Mouse (Mus musculus): ENCODE results near the gene Eya2. TPM values are rescaled to one million over a fixed set of nuclear protein-coding genes. Genes with fewer than 3 reads are reported as not detected.

Gene Eya2
- polyA plus RNA-seq, 1 experiment from 2014 or later, result 6.9 TPM

DNA sequence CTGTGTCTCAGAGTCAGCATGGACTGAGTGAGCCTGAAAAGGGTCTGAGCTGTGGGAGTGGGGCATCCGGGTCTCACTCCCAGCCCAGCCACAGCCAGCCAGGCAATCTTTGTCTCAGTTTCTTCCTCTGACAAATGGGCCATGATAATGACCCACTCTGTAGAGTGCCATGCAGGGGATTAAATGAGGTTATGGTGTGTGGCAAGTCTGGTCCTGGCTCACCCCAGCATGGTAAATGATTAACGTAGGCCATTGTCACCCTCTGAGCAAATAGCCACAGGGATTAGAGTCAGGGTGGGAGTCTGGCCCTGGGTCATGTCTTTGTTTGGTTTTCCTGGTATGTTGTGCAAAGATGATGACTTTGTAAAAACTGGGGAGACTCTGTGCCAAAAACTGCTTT is 72.3 kb downstream of the Eya2 start:
- Histone ChIP-seq H3K9ac (ENCODE audit: low read length) (no peak overlapping the region), H3K27me3 (ENCODE audit: control insufficient read depth, insufficient read depth, low read depth, low read length) (no peaks in the 10 kb centered on the region), H3K36me3 (ENCODE audit: control insufficient read depth, insufficient read depth, low read length) (no peaks in the 10 kb centered on the region), H3K4me2 (ENCODE audit: low read depth, low read length) (no peak overlapping the region), H3K9me3 (ENCODE audit: control insufficient read depth, low read length) (no peaks in the 10 kb centered on the region), H3K4me1 (replicated peaks; ENCODE audit: control insufficient read depth, insufficient read depth, low read length) (peaks cover 3% of the 10 kb centered on the region), H3K4me3 (ENCODE audit: low read length) (no peak overlapping the region), H3K27ac (ENCODE audit: low read length) (no peak overlapping the region)
- 59% methylated on average over 2 of the region's 2 CpGs for WGBS
- no peak for ATAC-seq (ENCODE audit: low read depth)

- H3K36me3 ChIP-seq (ENCODE audit: control insufficient read depth, insufficient read depth, low read length), result no peaks in the 10 kb centered on the region
- H3K4me2 ChIP-seq (ENCODE audit: low read depth, low read length), result no peak overlapping the region
- no peaks in the 10 kb centered on the region for H3K9me3 ChIP-seq (ENCODE audit: control insufficient read depth, low read length)
- H3K4me3 ChIP-seq (ENCODE audit: low read length), result no peak overlapping the region
- ATAC-seq (ENCODE audit: low read depth), result no peak
- no peaks in the 10 kb centered on the region for H3K4me1 ChIP-seq (replicated peaks; ENCODE audit: control insufficient read depth, insufficient read depth, low read length)
- 44% methylated on average over 6 of the region's 6 CpGs for WGBS
- no peak overlapping the region for H3K27ac ChIP-seq (ENCODE audit: low read length)
- H3K27me3 ChIP-seq (ENCODE audit: control insufficient read depth, insufficient read depth, low read depth, low read length), result no peaks in the 10 kb centered on the region
- no peak overlapping the region for H3K9ac ChIP-seq (ENCODE audit: low read length)
Observed at GRCm38 (mm10) chr2:165682719-165683118, 87.9 kb downstream of the Eya2 start.

GRCm38 (mm10) chr2:165687516-165687915 is 92.7 kb downstream of the Eya2 start:
- no peaks in the 10 kb centered on the region for H3K36me3 ChIP-seq (ENCODE audit: control insufficient read depth, insufficient read depth, low read length)
- 28% methylated on average over 8 of the region's 8 CpGs for WGBS
- H3K9me3 ChIP-seq (ENCODE audit: control insufficient read depth, low read length), result no peaks in the 10 kb centered on the region
- no peak overlapping the region for H3K9ac ChIP-seq (ENCODE audit: low read length)
- no peak overlapping the region for H3K27ac ChIP-seq (ENCODE audit: low read length)
- no peak overlapping the region for H3K4me3 ChIP-seq (ENCODE audit: low read length)
- no peak for ATAC-seq (ENCODE audit: low read depth)
- no peaks in the 10 kb centered on the region for H3K4me1 ChIP-seq (replicated peaks; ENCODE audit: control insufficient read depth, insufficient read depth, low read length)
- H3K4me2 ChIP-seq (ENCODE audit: low read depth, low read length), result no peak overlapping the region
- H3K27me3 ChIP-seq (ENCODE audit: control insufficient read depth, insufficient read depth, low read depth, low read length), result no peaks in the 10 kb centered on the region

DNA sequence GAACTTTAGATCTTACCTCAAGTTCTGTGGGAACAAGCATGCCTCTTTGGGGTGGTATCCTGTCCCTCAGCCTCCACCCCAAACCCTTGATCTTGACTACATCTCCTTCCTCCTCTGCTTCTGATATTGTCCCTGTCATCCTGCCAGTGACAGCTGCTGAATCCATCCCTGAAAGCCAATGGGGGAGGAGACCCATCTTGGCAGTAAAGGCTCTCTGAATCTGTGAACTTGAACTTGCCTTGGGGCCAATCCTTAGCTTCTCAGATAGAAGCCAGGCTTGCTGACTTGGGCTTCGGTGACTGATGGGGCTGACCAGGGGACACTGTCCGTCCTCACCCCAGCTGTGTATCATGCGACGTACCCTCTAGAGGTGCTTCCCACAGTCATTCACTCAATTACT is 94.1 kb downstream of the Eya2 start:
- no peaks in the 10 kb centered on the region for H3K36me3 ChIP-seq (ENCODE audit: control insufficient read depth, insufficient read depth, low read length)
- no peaks in the 10 kb centered on the region for H3K4me1 ChIP-seq (replicated peaks; ENCODE audit: control insufficient read depth, insufficient read depth, low read length)
- H3K4me3 ChIP-seq (ENCODE audit: low read length), result no peak overlapping the region
- no peak overlapping the region for H3K9ac ChIP-seq (ENCODE audit: low read length)
- WGBS, result 80% methylated on average over 4 of the region's 4 CpGs
- no peak overlapping the region for H3K4me2 ChIP-seq (ENCODE audit: low read depth, low read length)
- no peaks in the 10 kb centered on the region for H3K27me3 ChIP-seq (ENCODE audit: control insufficient read depth, insufficient read depth, low read depth, low read length)
- no peak overlapping the region for H3K27ac ChIP-seq (ENCODE audit: low read length)
- H3K9me3 ChIP-seq (ENCODE audit: control insufficient read depth, low read length), result no peaks in the 10 kb centered on the region
- no peak for ATAC-seq (ENCODE audit: low read depth)

DNA sequence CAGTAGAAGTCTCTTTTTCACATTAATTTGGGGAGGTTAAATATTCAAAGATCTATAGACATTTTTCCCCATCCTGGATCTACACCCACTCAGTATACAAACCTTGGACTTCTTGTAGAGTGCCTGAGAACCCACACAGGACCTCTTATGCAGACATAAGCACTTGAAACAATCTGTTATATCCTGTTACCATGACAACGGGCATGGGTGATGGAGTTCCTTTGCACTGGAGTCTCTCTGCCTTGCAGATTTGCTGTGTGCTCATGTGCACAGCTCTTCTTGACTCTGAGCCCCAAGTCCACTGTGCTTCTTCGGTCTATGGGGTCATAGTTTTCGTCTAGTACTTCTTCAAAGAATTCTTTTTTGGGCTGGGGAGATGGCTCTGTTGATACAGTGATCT is 96.2 kb downstream of the Eya2 start:
- no peak overlapping the region for H3K4me2 ChIP-seq (ENCODE audit: low read depth, low read length)
- no peaks in the 10 kb centered on the region for H3K36me3 ChIP-seq (ENCODE audit: control insufficient read depth, insufficient read depth, low read length)
- ATAC-seq (ENCODE audit: low read depth), result no peak

GRCm38 (mm10) chr2:165692944-165693660 is 98.3 kb downstream of the Eya2 start:
- Histone ChIP-seq H3K27ac (ENCODE audit: low read length) (no peak overlapping the region), H3K27me3 (ENCODE audit: control insufficient read depth, insufficient read depth, low read depth, low read length) (no peaks in the 10 kb centered on the region), H3K9ac (ENCODE audit: low read length) (no peak overlapping the region), H3K4me2 (ENCODE audit: low read depth, low read length) (no peak overlapping the region), H3K36me3 (ENCODE audit: control insufficient read depth, insufficient read depth, low read length) (no peaks in the 10 kb centered on the region), H3K9me3 (ENCODE audit: control insufficient read depth, low read length) (no peaks in the 10 kb centered on the region), H3K4me3 (ENCODE audit: low read length) (no peak overlapping the region), H3K4me1 (replicated peaks; ENCODE audit: control insufficient read depth, insufficient read depth, low read length) (no peaks in the 10 kb centered on the region)
- WGBS, result 49% methylated on average over 4 of the region's 4 CpGs
- ATAC-seq (ENCODE audit: low read depth), result peak; percentile 54; the same call in 1 of the 2 replicates

More for the DNA sequence above, 96.2 kb downstream of the Eya2 start:
- Histone ChIP-seq H3K9ac (ENCODE audit: low read length) (no peak overlapping the region), H3K27me3 (ENCODE audit: control insufficient read depth, insufficient read depth, low read depth, low read length) (no peaks in the 10 kb centered on the region), H3K9me3 (ENCODE audit: control insufficient read depth, low read length) (no peaks in the 10 kb centered on the region), H3K4me3 (ENCODE audit: low read length) (no peak overlapping the region), H3K4me1 (replicated peaks; ENCODE audit: control insufficient read depth, insufficient read depth, low read length) (no peaks in the 10 kb centered on the region), H3K27ac (ENCODE audit: low read length) (no peak overlapping the region)
- 46% methylated on average over 3 of the region's 3 CpGs for WGBS

DNA sequence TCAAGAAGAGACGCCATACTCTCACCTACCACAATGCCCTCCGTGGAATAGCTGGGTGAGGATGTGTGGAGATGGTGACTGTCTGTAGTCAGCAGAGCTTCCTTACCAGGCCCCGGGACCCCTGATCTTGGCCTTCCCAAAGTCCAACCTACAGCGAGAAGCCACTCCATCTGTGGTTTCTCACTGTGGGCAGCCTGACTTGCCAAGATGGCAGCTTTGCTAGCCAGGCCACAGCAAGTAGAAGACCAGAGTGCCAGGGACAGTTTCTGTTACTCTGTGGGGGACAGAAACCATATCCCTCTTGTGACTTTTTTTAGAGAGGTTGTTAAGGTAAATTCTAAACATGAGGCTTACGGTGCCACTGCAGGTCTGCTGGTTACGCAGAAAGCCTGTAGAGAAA is 99.9 kb downstream of the Eya2 start:
- no peak overlapping the region for H3K9ac ChIP-seq (ENCODE audit: low read length)
- ATAC-seq (ENCODE audit: low read depth), result no peak
- WGBS, result 88% methylated on average over 6 of the region's 6 CpGs
- no peaks in the 10 kb centered on the region for H3K4me1 ChIP-seq (replicated peaks; ENCODE audit: control insufficient read depth, insufficient read depth, low read length)
- H3K27ac ChIP-seq (ENCODE audit: low read length), result no peak overlapping the region
- no peak overlapping the region for H3K4me3 ChIP-seq (ENCODE audit: low read length)
- H3K36me3 ChIP-seq (ENCODE audit: control insufficient read depth, insufficient read depth, low read length), result no peaks in the 10 kb centered on the region
- no peaks in the 10 kb centered on the region for H3K27me3 ChIP-seq (ENCODE audit: control insufficient read depth, insufficient read depth, low read depth, low read length)
- no peak overlapping the region for H3K4me2 ChIP-seq (ENCODE audit: low read depth, low read length)
- no peaks in the 10 kb centered on the region for H3K9me3 ChIP-seq (ENCODE audit: control insufficient read depth, low read length)

GRCm38 (mm10) chr2:165700252-165700908 is 105.5 kb downstream of the Eya2 start:
- Histone ChIP-seq H3K4me3 (ENCODE audit: low read length) (no peak overlapping the region), H3K36me3 (ENCODE audit: control insufficient read depth, insufficient read depth, low read length) (no peaks in the 10 kb centered on the region), H3K4me2 (ENCODE audit: low read depth, low read length) (no peak overlapping the region), H3K4me1 (replicated peaks; ENCODE audit: control insufficient read depth, insufficient read depth, low read length) (no peaks in the 10 kb centered on the region), H3K27me3 (ENCODE audit: control insufficient read depth, insufficient read depth, low read depth, low read length) (no peaks in the 10 kb centered on the region), H3K9ac (ENCODE audit: low read length) (no peak overlapping the region), H3K27ac (ENCODE audit: low read length) (no peak overlapping the region), H3K9me3 (ENCODE audit: control insufficient read depth, low read length) (no peaks in the 10 kb centered on the region)
- WGBS, result 60% methylated on average over 19 of the region's 19 CpGs
- ATAC-seq (ENCODE audit: low read depth), result no peak

- WGBS, result 52% methylated on average over 9 of the region's 9 CpGs
- Histone ChIP-seq H3K9ac (ENCODE audit: low read length) (no peak overlapping the region), H3K4me1 (replicated peaks; ENCODE audit: control insufficient read depth, insufficient read depth, low read length) (no peaks in the 10 kb centered on the region), H3K27me3 (ENCODE audit: control insufficient read depth, insufficient read depth, low read depth, low read length) (no peaks in the 10 kb centered on the region), H3K9me3 (ENCODE audit: control insufficient read depth, low read length) (no peaks in the 10 kb centered on the region), H3K4me2 (ENCODE audit: low read depth, low read length) (no peak overlapping the region), H3K36me3 (ENCODE audit: control insufficient read depth, insufficient read depth, low read length) (no peaks in the 10 kb centered on the region), H3K27ac (ENCODE audit: low read length) (no peak overlapping the region), H3K4me3 (ENCODE audit: low read length) (no peak overlapping the region)
- ATAC-seq (ENCODE audit: low read depth), result no peak
Observed at GRCm38 (mm10) chr2:165703033-165703805, 108.4 kb downstream of the Eya2 start.
